Mouse (Mus musculus) gastrocnemius, postnatal 14 days (tissue): Measurements from ENCODE around the gene Defa26. TPM values are rescaled to one million over a fixed set of nuclear protein-coding genes. Genes with fewer than 3 reads are reported as not detected.
"Not testable (repeated sequence)": the region's sequence is repeated elsewhere in the genome, so short reads cannot be mapped to it uniquely, and the experiment has no call there.

Experiments used
- DNase-seq: peaks from one replicate; pipeline ENCODE4 v3.0.0; 2021; ENCODE audit warnings: mixed read lengths
- intact Hi-C: fragments of 180-260 bp; cut with DNase I; formaldehyde crosslinking; loops from one replicate; pipeline ENCODE4 v1.15.1; 2025; ENCODE audit warnings: low total_unique reads
- long read RNA-seq, 2 experiments: library from polyadenylated mRNA; stranded (forward); transcript quantifications; one replicate each; pipeline ENCODE4 v2.0.0; 2021
- total RNA-seq, 2 experiments: library from RNA; stranded (reverse); gene quantifications; 2 replicates each; pipeline ENCODE4 v1.2.3; 2021

Defa26 gene
- not detected for total RNA-seq
- long read RNA-seq, experiment 1: 0 reads
- long read RNA-seq, experiment 2: 0 reads

GRCm38 (mm10) chr8:21617883-21618282 is at the start of gene Defa26:
Gene Defa26 (plus strand): TSS chr8:21618183.
- DNase-seq, intact Hi-C loops: not testable (repeated sequence)

- DNase-seq, intact Hi-C loops: not testable (repeated sequence)
These were observed 35.3 kb upstream of the Defa26 start, which contains the start of gene Defa28 for GRCm38 (mm10) chr8:21582706-21583105. Gene Defa28 (plus strand): TSS chr8:21583006.

- intact Hi-C loops, DNase-seq: not testable (repeated sequence)
These were observed 23.6 kb upstream of the Defa26 start, which contains the start of gene Gm7861 for GRCm38 (mm10) chr8:21594408-21594807. Gene Gm7861 (minus strand): TSS chr8:21594508.

GRCm38 (mm10) chr8:21655480-21655879 is 37.5 kb downstream of the Defa26 start, which contains the start of gene Defa17:
Gene Defa17 (plus strand): TSS chr8:21655780.
- intact Hi-C loops, DNase-seq: not testable (repeated sequence)

- intact Hi-C loops, DNase-seq: not testable (repeated sequence)
These were observed 47.5 kb downstream of the Defa26 start, which contains the start of gene Defa34 for GRCm38 (mm10) chr8:21665497-21665896. Gene Defa34 (plus strand): TSS chr8:21665797.

Other genes with a start within 250 kb of the Defa26 start
- gene Defa2, start 239.7 kb upstream of the Defa26 start, total RNA-seq: not detected
- not detected for gene Defa33, start 226.4 kb upstream of the Defa26 start, total RNA-seq
- not detected for gene Defa36, start 190.8 kb upstream of the Defa26 start, total RNA-seq
- gene Gm7849, start 161.6 kb upstream of the Defa26 start, total RNA-seq: not detected
- gene Defa20, start 108.9 kb upstream of the Defa26 start, total RNA-seq: not detected
- not detected for gene Defa32, start 89.2 kb upstream of the Defa26 start, total RNA-seq
- gene Defa37, start 52.8 kb upstream of the Defa26 start, total RNA-seq: not detected
- not detected for gene Defa28, start 35.2 kb upstream of the Defa26 start, total RNA-seq
- gene Gm7861, start 23.7 kb upstream of the Defa26 start, total RNA-seq: not detected
- gene Defa17, start 37.6 kb downstream of the Defa26 start, total RNA-seq: not detected
- gene Defa34, start 47.6 kb downstream of the Defa26 start, total RNA-seq: not detected
- gene AY761184, start 85.5 kb downstream of the Defa26 start, total RNA-seq: not detected
- not detected for gene Defa24, start 116.3 kb downstream of the Defa26 start, total RNA-seq
- not detected for gene Defb50, start 205.4 kb downstream of the Defa26 start, total RNA-seq
- gene Defb2, start 221.7 kb downstream of the Defa26 start, total RNA-seq: not detected
- not detected for gene Defb10, start 240.7 kb downstream of the Defa26 start, total RNA-seq